Mouse (Mus musculus): ENCODE measurements around the gene Copg1. TPM values are rescaled to one million over a fixed set of nuclear protein-coding genes. Genes with fewer than 3 reads are reported as not detected.

The Copg1 gene
- polyA plus RNA-seq (2015; fragmentation: Nextera tagmentation; extraction: Ambion mirVana): 186 and 193 TPM in 2 replicates

DNA sequence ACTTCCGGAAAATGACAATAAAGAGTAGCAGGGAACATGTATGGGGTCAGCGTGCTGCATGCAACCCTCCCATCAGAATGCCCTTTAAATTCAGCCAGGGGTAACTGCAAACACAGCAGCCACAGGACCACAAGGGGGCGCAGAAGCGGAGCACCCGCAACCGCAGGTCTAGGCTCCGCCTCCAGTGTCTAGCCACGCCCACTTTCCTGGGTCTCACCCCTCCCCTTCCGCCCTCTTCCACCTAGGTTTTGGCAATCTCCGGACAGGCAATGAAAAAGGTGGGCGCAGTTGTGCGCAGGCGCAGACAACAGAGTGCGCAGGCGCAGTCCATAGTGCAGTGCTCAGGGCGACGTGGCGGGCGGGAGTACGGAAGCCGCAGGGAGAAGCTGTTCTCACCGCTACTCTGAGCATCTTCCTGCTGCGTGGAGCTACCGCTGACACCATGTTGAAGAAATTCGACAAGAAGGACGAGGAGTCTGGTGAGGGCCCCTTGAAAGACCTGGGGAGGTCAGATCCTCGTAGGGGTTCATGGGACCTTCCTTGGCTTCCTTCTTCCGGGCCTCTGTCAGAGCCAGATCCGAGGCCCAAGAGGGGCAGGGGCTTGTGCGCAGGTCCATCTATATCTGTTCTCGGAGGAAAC is at the start of gene Copg1:
TSS of gene Copg1 (plus strand) at position 221 of the 640 bp plus-strand sequence.
- peaks cover 8% of the 10 kb centered on the region for H3K4me1 ChIP-seq
- WGBS: under 1% methylated on average over 31 of the region's 31 CpGs
- peaks cover 38% of the 10 kb centered on the region for H3K36me3 ChIP-seq
- peak; percentile 95 for ATAC-seq (ENCODE audit: low FRiP score, low read depth)
- H3K27ac ChIP-seq: peak within 1 kb of the TSS; percentile 53; the same call in 1 of the 2 replicates
- H3K27me3 ChIP-seq: no peaks in the 10 kb centered on the region
- H3K4me2 ChIP-seq (replicated peaks): peak within 1 kb of the TSS; percentile 63
- peak within 1 kb of the TSS; percentile 95 for H3K9ac ChIP-seq
- no peaks in the 10 kb centered on the region for H3K9me3 ChIP-seq
- H3K4me3 ChIP-seq: peak within 1 kb of the TSS; percentile 90

DNA sequence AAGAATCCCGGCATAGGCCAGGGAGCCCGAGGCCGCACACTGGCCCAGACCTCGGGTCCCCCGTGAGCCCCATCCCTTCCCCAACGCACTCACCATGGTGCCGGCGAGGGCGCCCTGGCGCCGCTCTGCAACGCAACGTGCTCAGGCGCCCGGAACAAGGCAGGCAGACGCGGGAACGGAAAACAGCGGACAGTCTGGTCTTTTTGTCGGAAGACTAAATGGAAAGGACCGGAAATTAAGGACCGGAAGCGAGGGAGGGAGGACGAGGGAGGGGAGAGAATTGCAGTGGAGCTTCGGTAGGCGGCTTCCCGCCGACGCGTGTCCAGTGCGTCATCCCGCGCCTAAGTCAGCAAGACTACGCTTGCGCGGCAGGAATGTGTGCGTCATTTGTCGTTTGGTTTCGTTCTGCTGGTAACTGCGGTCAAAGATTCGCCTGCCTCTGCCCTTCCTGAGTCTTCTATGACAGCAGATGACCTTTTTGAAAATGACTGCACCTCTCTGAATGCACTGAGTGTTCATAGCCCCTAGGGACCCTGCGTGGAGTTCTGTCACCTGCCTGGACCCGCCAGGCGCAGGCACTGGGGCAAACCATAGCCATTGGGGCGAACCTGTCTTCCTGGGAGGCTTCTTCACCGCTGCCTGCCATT is 48.9 kb upstream of the Copg1 start, which contains the start of gene Isy1:
TSS of gene Isy1 (minus strand) at position 248 of the 647 bp plus-strand sequence.
- H3K4me2 ChIP-seq (replicated peaks): peak within 1 kb of the TSS; percentile 84
- ATAC-seq (ENCODE audit: low FRiP score, low read depth): peak; percentile 97
- H3K27ac ChIP-seq: peak within 1 kb of the TSS; percentile 91
- peak within 1 kb of the TSS; percentile 75 for H3K4me3 ChIP-seq
- H3K27me3 ChIP-seq: no peaks in the 10 kb centered on the region
- peaks cover 14% of the 10 kb centered on the region for H3K4me1 ChIP-seq
- peaks cover 49% of the 10 kb centered on the region for H3K36me3 ChIP-seq
- WGBS: under 1% methylated on average over 46 of the region's 46 CpGs
- H3K9me3 ChIP-seq: no peaks in the 10 kb centered on the region
- peak within 1 kb of the TSS; percentile 87 for H3K9ac ChIP-seq

GRCm38 (mm10) chr6:87839797-87840341 is 47.7 kb upstream of the Copg1 start:
- no peak for ATAC-seq (ENCODE audit: low FRiP score, low read depth)
- Histone ChIP-seq H3K4me1 (peaks cover 14% of the 10 kb centered on the region), H3K9me3 (no peaks in the 10 kb centered on the region), H3K4me3 (0 out of 2 replicates have a peak overlapping the region, but pooled peaks have one; percentile 75), H3K27me3 (no peaks in the 10 kb centered on the region), H3K27ac (no peak overlapping the region), H3K9ac (no peak overlapping the region), H3K4me2 (replicated peaks) (peak overlapping the region; percentile 84; the same call in 1 of the 2 replicates), H3K36me3 (peaks cover 50% of the 10 kb centered on the region)
- WGBS: 60% methylated on average over 11 of the region's 11 CpGs

DNA sequence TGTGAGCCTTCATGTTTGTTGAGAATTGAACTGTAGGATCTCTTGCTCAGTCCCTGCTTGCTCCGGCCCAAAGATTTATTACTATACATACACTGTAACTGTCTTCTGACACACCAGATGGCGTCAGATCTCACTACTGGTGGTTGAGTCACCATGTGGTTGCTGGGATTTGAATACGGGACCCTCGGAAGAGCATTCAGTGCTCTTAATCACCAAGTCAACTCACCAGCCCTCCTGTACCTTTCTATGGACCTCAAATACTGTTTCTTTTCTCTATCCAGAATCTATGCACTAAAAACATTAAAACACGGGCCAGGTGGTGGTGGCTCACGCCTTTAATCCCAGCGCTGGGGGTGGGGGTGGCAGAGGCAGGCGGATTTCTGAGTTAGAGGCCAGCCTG is 46.0 kb upstream of the Copg1 start:
- WGBS: 76% methylated on average over 8 of the region's 8 CpGs
- Histone ChIP-seq H3K4me3 (no peak overlapping the region), H3K4me1 (peaks cover 31% of the 10 kb centered on the region), H3K9ac (no peak overlapping the region), H3K4me2 (replicated peaks) (no peak overlapping the region), H3K9me3 (no peaks in the 10 kb centered on the region), H3K27me3 (no peaks in the 10 kb centered on the region), H3K36me3 (peaks cover 45% of the 10 kb centered on the region), H3K27ac (no peak overlapping the region)
- no peak for ATAC-seq (ENCODE audit: low FRiP score, low read depth)

GRCm38 (mm10) chr6:87842254-87842653 is 45.4 kb upstream of the Copg1 start:
- H3K27me3 ChIP-seq: no peaks in the 10 kb centered on the region
- no peak overlapping the region for H3K27ac ChIP-seq
- H3K9ac ChIP-seq: no peak overlapping the region
- peaks cover 45% of the 10 kb centered on the region for H3K36me3 ChIP-seq
- peaks cover 33% of the 10 kb centered on the region for H3K4me1 ChIP-seq
- no peak overlapping the region for H3K4me2 ChIP-seq (replicated peaks)
- no peaks in the 10 kb centered on the region for H3K9me3 ChIP-seq
- ATAC-seq (ENCODE audit: low FRiP score, low read depth): no peak
- no peak overlapping the region for H3K4me3 ChIP-seq
- 9% methylated on average over 1 of the region's 1 CpGs for WGBS

GRCm38 (mm10) chr6:87845031-87845695 is 42.5 kb upstream of the Copg1 start:
- no peak overlapping the region for H3K27ac ChIP-seq

DNA sequence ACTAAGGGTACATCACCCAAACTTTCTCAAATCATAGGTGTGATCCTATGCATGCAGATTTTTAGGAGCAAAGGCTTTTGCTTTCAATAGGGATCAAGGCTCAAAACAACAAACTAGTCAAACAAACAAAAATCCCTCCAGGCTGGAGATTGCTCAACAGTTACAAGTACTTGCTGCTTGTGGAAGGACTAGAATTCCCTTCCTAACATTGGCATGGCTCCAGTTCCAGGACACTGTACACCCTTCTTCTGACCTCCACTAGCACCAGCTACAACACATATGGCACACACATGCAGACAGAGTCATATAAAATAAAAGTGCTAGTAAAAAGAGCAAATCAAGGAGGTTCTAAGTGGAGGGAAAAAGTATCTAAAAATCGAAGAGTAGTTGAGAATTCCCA is 40.8 kb upstream of the Copg1 start:
- 31% methylated on average over 1 of the region's 1 CpGs for WGBS
- H3K4me3 ChIP-seq: no peak overlapping the region

More at GRCm38 (mm10) chr6:87845031-87845695, 42.5 kb upstream of the Copg1 start:
- Histone ChIP-seq H3K27me3 (no peaks in the 10 kb centered on the region), H3K4me1 (peaks cover 41% of the 10 kb centered on the region), H3K9me3 (no peaks in the 10 kb centered on the region), H3K36me3 (peaks cover 60% of the 10 kb centered on the region), H3K4me3 (no peak overlapping the region), H3K4me2 (replicated peaks) (no peak overlapping the region), H3K9ac (no peak overlapping the region)
- 77% methylated on average over 13 of the region's 13 CpGs for WGBS
- ATAC-seq (ENCODE audit: low FRiP score, low read depth): no peak

GRCm38 (mm10) chr6:87849780-87850154 is 37.8 kb upstream of the Copg1 start:
- Histone ChIP-seq H3K4me1 (peaks cover 44% of the 10 kb centered on the region), H3K4me2 (replicated peaks) (peak overlapping the region; percentile 81), H3K27me3 (no peaks in the 10 kb centered on the region), H3K27ac (peak overlapping the region; percentile 96; the same call in 1 of the 2 replicates), H3K36me3 (peaks cover 23% of the 10 kb centered on the region), H3K9me3 (no peaks in the 10 kb centered on the region), H3K9ac (peak overlapping the region; percentile 99), H3K4me3 (peak overlapping the region; percentile 99)
- no peak for ATAC-seq (ENCODE audit: low FRiP score, low read depth)
- 1% methylated on average over 8 of the region's 8 CpGs for WGBS

More for the DNA sequence above, 40.8 kb upstream of the Copg1 start:
- peaks cover 51% of the 10 kb centered on the region for H3K36me3 ChIP-seq
- no peak overlapping the region for H3K9ac ChIP-seq
- H3K4me2 ChIP-seq (replicated peaks): peak overlapping the region; percentile 58
- H3K4me1 ChIP-seq: peaks cover 44% of the 10 kb centered on the region
- no peaks in the 10 kb centered on the region for H3K27me3 ChIP-seq
- no peak for ATAC-seq (ENCODE audit: low FRiP score, low read depth)
- H3K27ac ChIP-seq: no peak overlapping the region
- no peaks in the 10 kb centered on the region for H3K9me3 ChIP-seq

DNA sequence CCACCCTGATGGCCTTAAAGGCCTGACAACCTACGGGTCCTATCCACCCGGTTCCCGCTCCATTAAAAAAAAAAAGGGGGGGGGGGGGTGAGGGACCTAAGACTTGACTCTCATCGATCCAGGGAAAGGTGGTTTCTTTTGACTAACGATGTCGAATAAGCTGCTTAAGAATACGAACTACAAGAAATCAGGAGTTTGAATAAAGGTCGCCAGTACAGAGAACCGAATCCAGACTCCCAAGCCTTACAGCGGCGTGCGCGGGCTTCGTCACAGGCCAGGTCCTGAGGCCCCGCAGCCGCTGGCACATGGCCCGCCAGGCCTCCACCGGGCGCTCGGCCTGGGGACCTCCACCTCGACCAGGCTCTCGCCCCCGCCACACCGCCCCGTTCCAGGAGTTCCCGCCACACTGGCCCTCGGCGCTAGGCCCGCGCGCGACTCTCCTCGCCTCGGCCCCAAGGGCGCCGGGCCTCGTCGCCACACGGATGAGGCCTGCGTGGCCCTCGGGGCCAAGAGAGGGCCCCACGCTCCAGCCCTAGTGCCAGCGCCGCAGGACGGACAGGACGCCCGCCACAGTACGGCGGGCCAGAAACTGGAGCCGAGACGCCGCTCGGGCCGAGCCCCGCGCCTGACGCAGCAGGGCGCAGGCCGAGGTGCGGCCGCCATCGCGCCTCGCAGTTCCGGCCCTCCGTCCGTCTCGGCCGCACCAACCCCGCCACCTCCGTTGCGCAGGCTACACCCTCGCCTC is 37.3 kb upstream of the Copg1 start:
- Histone ChIP-seq H3K4me2 (replicated peaks) (peak overlapping the region; percentile 81), H3K9me3 (no peaks in the 10 kb centered on the region), H3K4me3 (peak overlapping the region; percentile 99), H3K27ac (peak overlapping the region; percentile 96), H3K4me1 (peaks cover 40% of the 10 kb centered on the region), H3K27me3 (no peaks in the 10 kb centered on the region), H3K36me3 (peaks cover 17% of the 10 kb centered on the region), H3K9ac (peak overlapping the region; percentile 99)
- ATAC-seq (ENCODE audit: low FRiP score, low read depth): peak; percentile 80
- WGBS: under 1% methylated on average over 69 of the region's 73 CpGs

GRCm38 (mm10) chr6:87850900-87851614 is 36.6 kb upstream of the Copg1 start, which contains the start of gene Cnbp:
TSS of gene Cnbp (minus strand) at chr6:87851106.
- Histone ChIP-seq H3K9me3 (no peaks in the 10 kb centered on the region), H3K9ac (peak within 1 kb of the TSS; percentile 99), H3K27ac (peak within 1 kb of the TSS; percentile 96), H3K4me2 (replicated peaks) (peak within 1 kb of the TSS; percentile 81), H3K36me3 (peaks cover 14% of the 10 kb centered on the region), H3K4me3 (peak within 1 kb of the TSS; percentile 99), H3K4me1 (peaks cover 33% of the 10 kb centered on the region), H3K27me3 (no peaks in the 10 kb centered on the region)
- ATAC-seq (ENCODE audit: low FRiP score, low read depth): peak; percentile 98
- WGBS: under 1% methylated on average over 55 of the region's 55 CpGs

DNA sequence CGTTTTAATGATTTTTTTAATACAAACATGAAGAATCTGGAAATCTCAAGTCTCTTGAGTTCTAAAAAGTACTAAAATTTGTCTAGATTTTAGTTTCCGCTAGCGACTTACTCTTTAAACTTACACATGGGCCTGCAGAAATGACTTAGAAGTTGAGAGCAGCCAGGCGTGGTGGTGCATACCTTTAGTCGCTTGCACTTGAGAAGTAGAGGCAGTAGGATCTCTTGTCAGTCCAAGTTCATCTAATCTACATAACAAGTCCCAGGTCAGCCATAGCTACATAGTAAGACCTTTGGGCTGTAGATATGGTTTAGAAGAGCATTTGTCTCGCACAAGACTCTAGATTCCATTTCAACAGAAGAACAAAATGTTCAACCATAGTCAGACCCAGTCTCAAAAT is 35.7 kb upstream of the Copg1 start:
- H3K9ac ChIP-seq: no peak overlapping the region; the same call in 1 of the 2 replicates
- H3K4me3 ChIP-seq: peak overlapping the region; percentile 99; the same call in 1 of the 2 replicates
- ATAC-seq (ENCODE audit: low FRiP score, low read depth): no peak

More for the DNA sequence above, 35.7 kb upstream of the Copg1 start:
- H3K27me3 ChIP-seq: peaks cover 2% of the 10 kb centered on the region; the same call in 1 of the 2 replicates
- no peak overlapping the region for H3K27ac ChIP-seq
- H3K36me3 ChIP-seq: peaks cover 14% of the 10 kb centered on the region
- peaks cover 25% of the 10 kb centered on the region for H3K4me1 ChIP-seq
- 83% methylated on average over 6 of the region's 6 CpGs for WGBS
- H3K4me2 ChIP-seq (replicated peaks): peak overlapping the region; percentile 81
- no peaks in the 10 kb centered on the region for H3K9me3 ChIP-seq

Measured in limb, embryonic 13.5 days (tissue).